Mouse (Mus musculus) testis, postnatal 14 days (tissue): ENCODE measurements around the gene Iqcg.

ENCODE experiments used
- DNase-seq: peaks from one replicate; pipeline ENCODE4 v3.0.0; 2021; ENCODE audit warnings: low spot score

The Iqcg gene

DNA sequence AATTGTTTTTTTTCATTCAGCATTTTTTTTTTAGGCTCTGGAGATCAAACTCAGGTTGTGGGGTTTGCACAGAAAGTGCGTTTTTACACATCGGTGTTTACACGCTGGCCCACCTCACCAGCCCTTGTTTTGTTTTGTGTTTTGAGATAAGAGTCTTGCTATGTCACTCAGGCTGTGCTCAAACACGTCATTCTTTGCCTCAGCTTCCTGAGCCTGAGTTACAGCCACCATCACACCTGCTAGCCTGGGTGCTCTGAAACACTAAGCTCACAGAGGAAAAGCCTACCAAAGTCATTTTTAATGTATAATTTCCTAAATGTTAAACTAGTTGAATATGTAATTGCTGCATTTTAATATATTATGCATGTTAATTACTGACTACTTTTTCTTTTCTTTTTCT lies 74.6 kb downstream of the Iqcg start:
- no peak for DNase-seq

DNA sequence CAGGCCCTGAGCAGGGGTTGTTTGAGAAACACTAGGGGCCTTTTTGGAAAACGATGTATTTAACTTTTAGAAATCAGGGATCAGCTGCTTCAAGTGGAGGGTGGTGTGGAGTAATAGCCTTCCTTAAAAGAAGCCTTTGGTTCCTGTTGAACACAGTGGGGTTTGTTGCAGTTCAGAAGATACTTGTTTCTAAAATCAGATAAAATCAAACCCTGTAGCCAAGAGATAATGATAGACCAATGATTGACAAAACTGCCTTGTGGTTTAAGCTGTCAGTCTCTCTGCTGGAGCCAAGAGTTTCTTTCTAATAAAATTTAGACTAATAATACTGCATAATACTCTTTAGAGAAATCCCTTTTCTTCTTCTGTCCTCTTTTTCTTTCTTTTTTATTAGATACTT lies 75.8 kb downstream of the Iqcg start:
- DNase-seq = no peak

DNA sequence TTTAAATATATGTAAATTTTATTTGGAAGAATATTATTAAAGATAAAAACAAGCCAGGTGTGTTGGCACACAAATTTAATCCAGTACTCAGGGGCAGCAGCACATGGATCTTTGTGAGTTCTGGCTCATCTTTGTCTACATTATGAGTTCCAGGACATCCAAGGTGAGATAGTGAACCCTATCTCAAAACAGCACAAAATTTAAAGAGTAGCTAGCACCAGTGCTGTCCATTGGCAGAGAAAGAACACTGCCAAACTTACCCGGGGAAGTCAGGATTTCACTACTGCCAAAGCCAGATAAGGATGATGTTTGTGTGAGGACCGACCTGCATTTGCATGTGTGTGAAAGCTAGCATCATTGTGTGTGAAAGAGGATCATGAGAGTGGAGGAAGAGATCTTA lies 83.0 kb downstream of the Iqcg start:
- DNase-seq = no peak

DNA sequence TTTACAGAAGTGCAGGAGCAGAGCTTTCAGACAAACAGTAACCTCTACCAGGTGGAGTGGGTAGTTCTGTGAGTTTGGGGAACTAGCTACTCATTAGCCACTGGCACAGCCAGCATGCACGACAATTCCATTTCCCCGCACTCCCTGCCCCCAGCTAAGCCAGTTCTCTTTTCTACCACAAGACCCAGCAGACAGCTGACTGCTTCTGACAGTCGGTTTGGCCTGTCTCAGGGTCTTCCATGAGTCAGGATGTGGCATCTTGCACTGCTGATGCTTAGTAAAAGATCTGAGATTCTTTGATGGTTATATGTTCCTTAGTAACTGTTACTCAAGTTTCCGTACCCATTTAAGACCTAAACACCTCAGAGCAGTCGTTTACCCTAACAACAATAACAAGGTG lies 83.5 kb downstream of the Iqcg start:
- no peak for DNase-seq
